12 mouse cellular contexts compared by ENCODE assay signal in genomic region chr16:65672116-65672515, GRCm38 (mm10).
"Had no signal": no experiment of that assay in that cellular context is flagged by ENCODE, and none has a peak within 500 bp of the region (broad histone marks: within the 10 kb centered on the region; RNA-seq: fewer than 3 reads in every experiment).

No protein-coding gene starts in this region.

- ATAC-seq: intestine, embryonic 15.5 days; lung, postnatal 0 days; midbrain, embryonic 13.5 days had no signal

- H3K36me3 ChIP-seq: intestine, embryonic 15.5 days; limb, embryonic 13.5 days; midbrain, embryonic 13.5 days had no signal

- H3K9me3 ChIP-seq: intestine, embryonic 15.5 days; limb, embryonic 13.5 days; midbrain, embryonic 13.5 days had no signal

- H3K4me2 ChIP-seq: hindbrain, embryonic 14.5 days; intestine, embryonic 15.5 days; limb, embryonic 13.5 days; midbrain, embryonic 13.5 days had no signal

- DNase-seq: left cerebral cortex, postnatal 4 days; lung, adult 2 months; lung, postnatal 36 days; thymus, postnatal 4 days had no signal

- H3K9ac ChIP-seq: hindbrain, embryonic 14.5 days; intestine, embryonic 15.5 days; limb, embryonic 13.5 days; midbrain, embryonic 13.5 days had no signal

- H3K27ac ChIP-seq: hindbrain, embryonic 14.5 days; intestine, embryonic 15.5 days; kidney, postnatal 0 days; layer of hippocampus, adult 2 months; limb, embryonic 13.5 days; midbrain, embryonic 13.5 days; stomach, postnatal 0 days had no signal

- H3K4me3 ChIP-seq: intestine, embryonic 15.5 days; layer of hippocampus, adult 2 months; limb, embryonic 13.5 days; midbrain, embryonic 13.5 days had no signal

- H3K27me3 ChIP-seq: intestine, embryonic 15.5 days; limb, embryonic 13.5 days; midbrain, embryonic 13.5 days had no signal

- H3K4me1 ChIP-seq: intestine, embryonic 15.5 days; limb, embryonic 13.5 days; midbrain, embryonic 13.5 days had no signal
